Comparison of ENCODE assay signal across 18 mouse cellular contexts in the genomic region with DNA sequence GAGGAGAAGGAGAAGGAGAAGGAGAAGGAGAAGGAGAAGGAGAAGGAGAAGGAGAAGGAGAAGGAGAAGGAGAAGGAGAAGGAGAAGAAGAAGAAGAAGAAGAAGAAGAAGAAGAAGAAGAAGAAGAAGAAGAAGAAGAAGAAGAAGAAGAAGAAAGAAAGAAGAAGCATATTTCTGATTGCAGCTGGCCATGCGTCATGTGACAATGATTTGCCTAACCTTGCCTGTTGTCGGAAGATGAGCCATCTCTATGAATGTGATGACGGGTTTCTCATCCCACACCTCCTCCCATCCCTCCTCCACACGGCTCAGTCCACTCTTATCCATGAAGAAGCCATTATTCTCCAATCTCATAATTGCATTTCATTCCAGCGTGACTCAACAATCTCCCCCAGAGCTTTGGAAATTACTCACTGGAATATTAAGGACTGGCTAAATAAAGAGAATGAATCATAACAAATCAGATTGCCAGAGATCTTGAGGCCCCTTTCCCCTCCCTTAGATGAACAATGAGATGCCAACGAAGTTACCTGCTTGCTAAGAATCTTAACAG. TPM values are rescaled to one million over a fixed set of nuclear protein-coding genes. Genes with fewer than 3 reads are reported as not detected.
DNase-seq lines count a peak whose midpoint lies in the region; ATAC-seq lines count a peak whose summit lies in the region.
"Not testable (repeated sequence)": the region's sequence is repeated elsewhere in the genome, so short reads cannot be mapped to it uniquely, and the experiment has no call there.
"Had no signal": no experiment of that assay in that cellular context is flagged by ENCODE, and none has a peak within 500 bp of the region (broad histone marks: within the 10 kb centered on the region; RNA-seq: fewer than 3 reads in every experiment).

No protein-coding gene starts in this region.

- not testable (repeated sequence) for ATAC-seq in heart, embryonic 11.5 days (replicated peaks; ENCODE audit: insufficient number of reproducible peaks, low FRiP score, low TSS enrichment); heart, embryonic 16.5 days (replicated peaks; ENCODE audit: extremely low read depth, insufficient read depth, low FRiP score)

- H3K9ac ChIP-seq in heart, embryonic 11.5 days (ENCODE audit: low read depth, low read length); heart, embryonic 16.5 days (ENCODE audit: low read length): not testable (repeated sequence)

- H3K36me3 ChIP-seq in heart, embryonic 11.5 days (ENCODE audit: control insufficient read depth, insufficient read depth, low read length); heart, embryonic 16.5 days (ENCODE audit: control insufficient read depth, insufficient read depth): not testable (repeated sequence)

- H3K4me2 ChIP-seq in heart, embryonic 11.5 days; heart, embryonic 16.5 days (ENCODE audit: low read depth, low read length): not testable (repeated sequence)

- peak; percentile 66 for DNase-seq in MN1 (ENCODE audit: low spot score)
- DNase-seq in adrenal gland, adult 2 months, result peak; percentile 34
- peak; percentile 54 for DNase-seq in fibroblast of lung, adult 2 months (ENCODE audit: low read depth)
- DNase-seq in right cerebral cortex, adult 18-20 months, result peak; percentile 31

- peak overlapping the region; percentile 78 for H3K27ac ChIP-seq in heart, embryonic 11.5 days (ENCODE audit: low read depth, low read length)
- H3K27ac ChIP-seq in heart, embryonic 16.5 days (ENCODE audit: low read length), result peak overlapping the region; percentile 85; the same call in 1 of the 2 replicates

- WGBS in heart, embryonic 11.5 days (ENCODE audit: insufficient replicate concordance), result 55% methylated on average over 6 of the region's 6 CpGs
- 58% methylated on average over 6 of the region's 6 CpGs for WGBS in heart, embryonic 16.5 days

- not testable (repeated sequence) for H3K9me3 ChIP-seq in heart, embryonic 11.5 days (replicated peaks; ENCODE audit: control insufficient read depth, low read length); heart, embryonic 16.5 days (replicated peaks; ENCODE audit: control insufficient read depth, low read length)

- H3K4me3 ChIP-seq in heart, embryonic 11.5 days (ENCODE audit: low read depth, low read length); heart, embryonic 16.5 days (ENCODE audit: low read length): not testable (repeated sequence)

- peaks cover 32% of the 10 kb centered on the region for H3K4me1 ChIP-seq in heart, embryonic 11.5 days (ENCODE audit: control insufficient read depth, insufficient read depth, low read length)
- H3K4me1 ChIP-seq in heart, embryonic 16.5 days (ENCODE audit: control insufficient read depth, insufficient read depth, low read length), result peaks cover 29% of the 10 kb centered on the region

- not testable (repeated sequence) for H3K27me3 ChIP-seq in heart, embryonic 11.5 days (ENCODE audit: control insufficient read depth, insufficient read depth, low read length); heart, embryonic 16.5 days (ENCODE audit: control insufficient read depth, insufficient read depth, low read length)

RNA-seq across cellular contexts. Expression of a gene that starts 21.9 kb away (rescaled TPM):
- under 1 TPM in 1 of 2 experiments, not detected in 1; 0.46 TPM for total RNA-seq in adrenal gland, adult 2 months (2021)
- not detected in 2 replicates for polyA plus RNA-seq in adrenal gland, adult 2 months (2012; rRNA removed)
- polyA plus RNA-seq in heart, embryonic 11.5 days (2014; fragmentation: Nextera tagmentation; extraction: Ambion mirVana), result 0.37 TPM in 1 of 2 replicates, not detected in the other
- polyA plus RNA-seq in heart, embryonic 16.5 days (2015; fragmentation: Nextera tagmentation; extraction: Ambion mirVana), result 0.05 and 0.06 TPM in 2 replicates
- total RNA-seq: common myeloid progenitor, adult 5-6 weeks; gastrocnemius, postnatal 14 days; heart, adult 8-10 months; heart, postnatal 14 days; hematopoietic stem cell, adult 5-6 weeks; hindbrain, postnatal 0 days had no signal
- polyA plus RNA-seq: embryonic facial prominence, embryonic 11.5 days; embryonic facial prominence, embryonic 15.5 days; forebrain, embryonic 12.5 days; forebrain, embryonic 16.5 days; hindbrain, embryonic 13.5 days; hindbrain, postnatal 0 days; intestine, embryonic 14.5 days had no signal
